Mouse (Mus musculus): ENCODE results near the gene Ltn1. TPM values are rescaled to one million over a fixed set of nuclear protein-coding genes. Genes with fewer than 3 reads are reported as not detected.

Gene Ltn1
- polyA plus RNA-seq, 1 experiment = 5.7 TPM

DNA sequence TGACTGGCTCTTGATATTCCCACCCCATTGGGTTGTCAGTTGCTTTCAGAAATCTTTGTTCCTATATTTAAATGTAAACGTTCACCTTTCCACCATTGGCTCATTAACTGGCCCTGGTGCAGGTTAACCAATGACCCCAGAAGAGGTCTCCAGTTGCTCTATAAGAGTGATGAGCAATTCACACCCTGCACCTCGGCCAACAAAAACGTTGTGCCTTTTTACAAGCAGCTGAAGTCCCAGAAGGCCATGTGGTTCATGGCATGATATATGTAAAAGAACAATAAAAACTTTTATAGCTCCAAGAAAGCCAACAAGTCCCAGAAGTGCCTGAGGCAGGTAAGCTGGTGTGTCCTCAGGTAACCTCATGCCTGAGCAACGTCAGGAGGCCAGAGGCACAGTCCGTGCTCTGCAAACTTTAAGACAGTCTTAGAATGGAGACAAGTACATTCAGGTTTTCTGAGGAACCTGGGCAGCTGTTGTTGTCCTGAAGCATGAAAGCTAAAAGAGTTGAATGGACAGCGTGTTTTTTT, 91.3 kb downstream of the Ltn1 start:
- Histone ChIP-seq H3K27me3 (replicated peaks; ENCODE audit: control insufficient read depth, insufficient read depth, low read length) (no peaks in the 10 kb centered on the region), H3K36me3 (ENCODE audit: control insufficient read depth, insufficient read depth, low read length) (no peaks in the 10 kb centered on the region), H3K4me1 (ENCODE audit: control insufficient read depth, insufficient read depth, low read length) (no peaks in the 10 kb centered on the region), H3K4me3 (ENCODE audit: insufficient read depth, low read depth, low read length) (no peak overlapping the region), H3K27ac (ENCODE audit: insufficient read depth, low read depth, low read length) (no peak overlapping the region)
- DNase-seq = no peak
- no peak for TF ChIP-seq POLR2A (IDR thresholded peaks at IDR 0.05; ENCODE audit: low read depth, low read length)
- no peak for TF ChIP-seq CTCF (conservative IDR thresholded peaks at IDR 0.05; ENCODE audit: insufficient read depth, insufficient read length, low read depth, low read length)
- WGBS = 44% methylated on average over 6 of the region's 6 CpGs

DNA sequence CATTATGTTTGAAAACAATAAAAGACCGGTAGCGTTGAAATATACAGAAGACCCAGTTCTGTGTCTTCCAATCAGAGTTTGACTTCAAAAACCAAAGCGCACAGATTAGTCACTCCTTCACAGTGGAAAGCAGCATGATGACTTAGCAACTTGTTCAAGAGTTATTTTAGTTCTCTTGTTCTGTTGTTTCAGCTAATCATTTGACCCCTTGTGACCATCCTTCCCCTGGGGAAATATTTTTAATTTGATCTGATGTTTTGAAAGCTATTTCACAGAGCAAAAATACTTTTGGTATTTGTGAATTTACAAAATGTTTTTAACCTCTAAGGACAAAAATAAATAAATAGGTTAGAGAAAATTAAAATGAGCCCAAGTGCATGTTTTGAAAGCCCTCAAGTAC, 97.7 kb downstream of the Ltn1 start:
- Histone ChIP-seq H3K36me3 (ENCODE audit: control insufficient read depth, insufficient read depth, low read length) (no peaks in the 10 kb centered on the region), H3K27ac (ENCODE audit: insufficient read depth, low read depth, low read length) (no peak overlapping the region), H3K4me1 (ENCODE audit: control insufficient read depth, insufficient read depth, low read length) (no peaks in the 10 kb centered on the region), H3K4me3 (ENCODE audit: insufficient read depth, low read depth, low read length) (no peak overlapping the region), H3K27me3 (replicated peaks; ENCODE audit: control insufficient read depth, insufficient read depth, low read length) (no peaks in the 10 kb centered on the region)
- 84% methylated on average over 3 of the region's 3 CpGs for WGBS
- DNase-seq = peak; percentile 53
- no peak for TF ChIP-seq CTCF (conservative IDR thresholded peaks at IDR 0.05; ENCODE audit: insufficient read depth, insufficient read length, low read depth, low read length)
- TF ChIP-seq POLR2A (IDR thresholded peaks at IDR 0.05; ENCODE audit: low read depth, low read length) = no peak

GRCm38 (mm10) chr16:87329986-87330385, 102.4 kb downstream of the Ltn1 start:
- Histone ChIP-seq H3K4me3 (ENCODE audit: insufficient read depth, low read depth, low read length) (no peak overlapping the region), H3K36me3 (ENCODE audit: control insufficient read depth, insufficient read depth, low read length) (no peaks in the 10 kb centered on the region), H3K4me1 (ENCODE audit: control insufficient read depth, insufficient read depth, low read length) (no peaks in the 10 kb centered on the region), H3K27ac (ENCODE audit: insufficient read depth, low read depth, low read length) (no peak overlapping the region), H3K27me3 (replicated peaks; ENCODE audit: control insufficient read depth, insufficient read depth, low read length) (no peaks in the 10 kb centered on the region)
- TF ChIP-seq CTCF (conservative IDR thresholded peaks at IDR 0.05; ENCODE audit: insufficient read depth, insufficient read length, low read depth, low read length) = no peak
- no peak for TF ChIP-seq POLR2A (IDR thresholded peaks at IDR 0.05; ENCODE audit: low read depth, low read length)
- WGBS = 87% methylated on average over 3 of the region's 3 CpGs
- no peak for DNase-seq

Other genes with a start within 250 kb of the Ltn1 start
- 13.5 and 16.4 TPM in 2 replicates for gene N6amt1, start 78.4 kb downstream of the Ltn1 start, polyA plus RNA-seq (2012; rRNA removed)
- 9.8 and 13.1 TPM in 2 replicates for gene Rwdd2b, start 8.0 kb upstream of the Ltn1 start, polyA plus RNA-seq (2012; rRNA removed)
- gene Usp16, start 22.1 kb upstream of the Ltn1 start, polyA plus RNA-seq (2012; rRNA removed) = 19.5 and 20.6 TPM in 2 replicates
- 24.4 and 40.3 TPM in 2 replicates for gene Cct8, start 63.3 kb upstream of the Ltn1 start, polyA plus RNA-seq (2012; rRNA removed)
- 33.0 and 37.0 TPM in 2 replicates for gene Map3k7cl, start 120.7 kb upstream of the Ltn1 start, polyA plus RNA-seq (2012; rRNA removed)